ENCODE assay signal across 13 mouse cellular contexts in the genomic region with DNA sequence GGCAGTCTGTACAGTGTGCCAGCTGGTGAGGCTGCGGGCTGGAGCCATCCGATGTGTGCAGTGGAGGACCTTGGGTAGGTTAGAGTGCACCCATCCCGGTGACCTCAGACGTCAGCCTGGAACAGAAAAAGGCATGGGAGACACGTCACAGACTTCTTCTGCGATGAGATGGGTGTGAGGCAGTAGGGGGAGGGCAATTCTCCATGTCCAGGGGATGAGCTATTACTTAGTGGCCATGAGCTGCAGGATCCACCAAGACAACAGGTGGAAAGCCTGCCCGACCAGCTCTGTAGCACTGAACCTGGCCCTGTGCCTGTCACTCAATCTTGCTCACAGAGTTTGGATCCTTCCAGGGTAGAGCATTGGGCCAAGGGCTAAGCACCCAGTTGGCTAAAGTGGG.
"Had no signal": no experiment of that assay in that cellular context is flagged by ENCODE, and none has a peak within 500 bp of the region (broad histone marks: within the 10 kb centered on the region; RNA-seq: fewer than 3 reads in every experiment).

No protein-coding gene starts in this region.

- H3K4me2 ChIP-seq: limb, embryonic 13.5 days; liver, embryonic 15.5 days; lung, embryonic 14.5 days; midbrain, embryonic 12.5 days; stomach, embryonic 15.5 days had no signal

- H3K27me3 ChIP-seq: limb, embryonic 13.5 days; liver, embryonic 15.5 days; midbrain, embryonic 12.5 days; stomach, embryonic 15.5 days had no signal

- H3K9me3 ChIP-seq: limb, embryonic 13.5 days; liver, embryonic 15.5 days; megakaryocyte, embryonic 14.5 days; midbrain, embryonic 12.5 days; stomach, embryonic 15.5 days had no signal

- H3K27ac ChIP-seq: limb, embryonic 13.5 days; liver, embryonic 15.5 days; midbrain, embryonic 12.5 days; stomach, embryonic 15.5 days had no signal

- H3K4me3 ChIP-seq: layer of hippocampus, adult 2 months; limb, embryonic 13.5 days; liver, embryonic 15.5 days; megakaryocyte, embryonic 14.5 days; midbrain, embryonic 12.5 days; stomach, embryonic 15.5 days had no signal

- DNase-seq: kidney, adult 11 months; kidney, postnatal 10 days; kidney, postnatal 4 days; lung, embryonic 14.5 days; lung, postnatal 10 days; lung, postnatal 4 days; thymus, postnatal 14 days had no signal

- H3K4me1 ChIP-seq: limb, embryonic 13.5 days; liver, embryonic 15.5 days; megakaryocyte, embryonic 14.5 days; midbrain, embryonic 12.5 days; stomach, embryonic 15.5 days had no signal

- H3K36me3 ChIP-seq: liver, embryonic 15.5 days; stomach, embryonic 15.5 days had no signal

- H3K9ac ChIP-seq: limb, embryonic 13.5 days; liver, embryonic 15.5 days; lung, embryonic 14.5 days; midbrain, embryonic 12.5 days; stomach, embryonic 15.5 days had no signal
